Mouse (Mus musculus): ENCODE data around the gene Polr1a.

DNA sequence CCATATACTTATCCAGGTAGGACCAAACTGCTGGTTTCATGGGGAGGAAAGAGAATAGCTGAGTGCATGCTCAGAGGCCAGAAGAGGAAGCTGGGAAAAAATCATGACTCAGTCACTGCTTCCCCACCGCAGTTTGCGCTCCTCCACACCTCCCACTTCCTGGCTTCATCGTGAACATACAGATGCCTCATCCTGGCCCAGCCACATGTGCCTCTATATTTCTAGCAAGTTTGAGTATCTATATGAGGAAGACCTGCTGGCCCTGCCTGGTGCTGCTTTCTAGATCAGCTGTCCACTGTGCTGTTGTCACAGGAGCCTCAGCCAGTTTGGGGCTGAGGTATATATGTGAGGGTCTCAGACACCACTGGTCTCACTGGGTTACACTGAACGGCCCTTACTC lies 72.6 kb downstream of the Polr1a start:
- TF ChIP-seq EP300 (IDR thresholded peaks at IDR 0.05; ENCODE audit: low read depth) (no peak), CTCF (IDR thresholded peaks at IDR 0.05; ENCODE audit: low read depth) (no peak)
